Mouse (Mus musculus): ENCODE measurements at regions not wholly inside any gene's neighbourhood (a gene's known extent, or its start where the extent isn't known, plus 50 kb on each side); places are given as distances from the start of the nearest gene placed in this dataset.
"Not testable (repeated sequence)": the region's sequence is repeated elsewhere in the genome, so short reads cannot be mapped to it uniquely, and the experiment has no call there.

GRCm38 (mm10) chr10:104592009-104592603, 398.3 kb downstream of the Gm4340 start:
- peak; percentile 27 for DNase-seq

- no peak for DNase-seq
Observed at GRCm38 (mm10) chr10:104595920-104596319, 402.1 kb downstream of the Gm4340 start.

- no peak for DNase-seq
Observed at GRCm38 (mm10) chr10:104627629-104628028, 433.8 kb downstream of the Gm4340 start.

- no peak for DNase-seq
Observed at GRCm38 (mm10) chr10:104651020-104651419, 457.2 kb downstream of the Gm4340 start.

GRCm38 (mm10) chr10:104660298-104660697, 466.5 kb downstream of the Gm4340 start:
- DNase-seq: peak; percentile 66

- peak; percentile 54 for DNase-seq
Observed at GRCm38 (mm10) chr10:104661672-104662071, 467.8 kb downstream of the Gm4340 start.

GRCm38 (mm10) chr10:104668286-104668685, 474.4 kb downstream of the Gm4340 start:
- DNase-seq: no peak

GRCm38 (mm10) chr10:104684717-104685336, 491.0 kb downstream of the Gm4340 start:
- no peak for DNase-seq

GRCm38 (mm10) chr10:104685857-104686256, 492.0 kb downstream of the Gm4340 start:
- no peak for DNase-seq

- no peak for DNase-seq
Observed at GRCm38 (mm10) chr10:104686669-104687068, 492.8 kb downstream of the Gm4340 start.

GRCm38 (mm10) chr10:104694974-104695373, 501.1 kb downstream of the Gm4340 start:
- DNase-seq: no peak

- DNase-seq: no peak
Observed at GRCm38 (mm10) chr10:104708926-104709325, 515.1 kb downstream of the Gm4340 start.

GRCm38 (mm10) chr10:104713281-104713915, 519.6 kb downstream of the Gm4340 start:
- not testable (repeated sequence) for DNase-seq

All from embryo, embryonic 11 days (tissue).